Mouse (Mus musculus) small intestine, adult 2 months (tissue): ENCODE measurements around the gene Tshb. TPM values are rescaled to one million over a fixed set of nuclear protein-coding genes. Genes with fewer than 3 reads are reported as not detected.

Source experiments
- H3K27ac ChIP-seq: fragments of 200-500 bp; 2 replicates; pipeline ENCODE4 v1.5.1; 2012; ENCODE audit warnings: low read depth, low read length, control low read depth, inconsistent platforms; ENCODE audit not compliant: insufficient read depth
- H3K27me3 ChIP-seq: fragments of 200-500 bp; 2 replicates; pipeline ENCODE4 v1.6.1; 2012; ENCODE audit warnings: mild to moderate bottlenecking, moderate library complexity, low read length, inconsistent platforms; ENCODE audit not compliant: control insufficient read depth, insufficient read depth
- H3K36me3 ChIP-seq: fragments of 200-500 bp; 2 replicates; pipeline ENCODE4 v1.6.1; 2012; ENCODE audit warnings: mild to moderate bottlenecking, low read length, control low read depth, inconsistent platforms; ENCODE audit not compliant: control insufficient read depth, insufficient read depth
- H3K4me1 ChIP-seq: fragments of 200-500 bp; 2 replicates; pipeline ENCODE4 v1.6.1; 2012; ENCODE audit warnings: low read length, inconsistent platforms, mixed read lengths; ENCODE audit not compliant: control insufficient read depth, insufficient read depth, insufficient read length
- H3K4me3 ChIP-seq: fragments of 200-500 bp; 2 replicates; pipeline ENCODE4 v1.5.1; 2012; ENCODE audit warnings: low read depth, mild to moderate bottlenecking, control low read depth, inconsistent platforms, low read length, moderate library complexity
- CTCF ChIP-seq: fragments of 200-500 bp; IDR thresholded peaks from 2 replicates; pipeline ENCODE4 v1.5.1; 2012; ENCODE audit warnings: low read depth, mild to moderate bottlenecking, control low read depth, inconsistent platforms, low read length, moderate library complexity, mixed read lengths; ENCODE audit not compliant: insufficient replicate concordance, insufficient read length; ENCODE audit errors: extremely low read depth
- POLR2A ChIP-seq: fragments of 200-500 bp; IDR thresholded peaks from 2 replicates; pipeline ENCODE4 v1.6.1; 2012; ENCODE audit warnings: low read depth, mild to moderate bottlenecking, control low read depth, inconsistent platforms, low read length, moderate library complexity
- WGBS: fragments of 180-500 bp; shearing (Covaris S2); methylation state at CpG from one replicate; pipeline ENCODE4 v1.1.7; 2018; 5-methylcytosine and 5-hydroxymethylcytosine counted together
- polyA plus RNA-seq: library from polyadenylated mRNA; depleted of rRNA; stranded (reverse); fragments of >200 nt; gene quantifications from 2 replicates; pipeline ENCODE4 v1.2.3, GENCODE M21; 2012; rRNA removed

Gene Tshb
- polyA plus RNA-seq, 1 experiment: not detected

- no peak for TF ChIP-seq POLR2A
- no peak for TF ChIP-seq CTCF
- Histone ChIP-seq H3K36me3 (no peaks in the 10 kb centered on the region), H3K27ac (no peak overlapping the region), H3K4me1 (peaks cover 3% of the 10 kb centered on the region; the same call in 1 of the 2 replicates), H3K27me3 (peaks cover 14% of the 10 kb centered on the region; the same call in 1 of the 2 replicates), H3K4me3 (no peak overlapping the region)
- WGBS: 81% methylated on average over 4 of the region's 4 CpGs
Measured at GRCm38 (mm10) chr3:102732619-102733018, 49.9 kb downstream of the Tshb start.

DNA sequence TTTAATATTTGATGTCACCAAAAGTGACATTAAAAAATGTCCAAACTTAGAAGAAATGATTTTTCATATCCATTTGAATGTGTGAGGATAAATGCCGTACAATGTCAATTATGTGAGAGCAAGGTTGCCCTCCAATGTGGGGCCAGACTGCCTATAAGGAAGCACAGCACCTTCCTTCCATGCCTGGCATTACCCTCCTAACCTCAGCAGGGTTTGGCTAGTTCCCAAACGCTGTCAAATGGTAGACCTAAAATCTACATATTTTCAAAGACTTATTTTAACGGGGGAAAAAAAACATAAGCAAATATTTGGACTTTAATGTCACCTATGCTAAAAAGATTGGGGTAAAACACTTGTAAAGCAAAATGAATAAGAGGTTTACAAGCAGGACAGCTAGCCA, 51.4 kb downstream of the Tshb start:
- TF ChIP-seq CTCF (no peak), POLR2A (no peak)
- WGBS: 59% methylated on average over 3 of the region's 3 CpGs
- H3K27me3 ChIP-seq: peaks cover 14% of the 10 kb centered on the region; the same call in 1 of the 2 replicates
- no peaks in the 10 kb centered on the region for H3K36me3 ChIP-seq
- no peak overlapping the region for H3K4me3 ChIP-seq
- H3K27ac ChIP-seq: no peak overlapping the region
- H3K4me1 ChIP-seq: peaks cover 3% of the 10 kb centered on the region; the same call in 1 of the 2 replicates

DNA sequence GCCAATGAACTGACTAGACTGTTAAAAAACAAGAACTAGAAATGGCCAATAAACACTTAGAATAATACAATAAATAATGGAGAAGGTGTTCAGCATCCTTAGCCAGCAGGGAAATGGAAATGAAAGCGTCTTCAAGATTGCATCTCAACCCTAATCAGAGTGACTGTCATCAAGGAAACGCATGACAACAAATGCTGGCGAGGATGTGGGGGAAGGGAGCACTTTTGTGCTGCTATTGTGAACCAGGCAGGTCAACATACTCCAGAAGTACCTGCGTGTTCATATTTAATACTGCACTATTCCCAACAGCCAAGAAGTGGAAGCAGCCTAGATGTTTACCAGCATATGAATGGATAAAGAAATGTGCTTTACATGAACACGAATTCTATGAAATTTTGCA, 53.1 kb downstream of the Tshb start:
- peaks cover 3% of the 10 kb centered on the region; the same call in 1 of the 2 replicates for H3K4me1 ChIP-seq
- no peaks in the 10 kb centered on the region for H3K36me3 ChIP-seq
- TF ChIP-seq POLR2A (no peak), CTCF (no peak)
- no peak overlapping the region for H3K27ac ChIP-seq
- H3K27me3 ChIP-seq: peaks cover 4% of the 10 kb centered on the region; the same call in 1 of the 2 replicates
- no peak overlapping the region for H3K4me3 ChIP-seq
- WGBS: 38% methylated on average over 5 of the region's 5 CpGs

Other genes with a start within 250 kb of the Tshb start
- 0.65 and 0.86 TPM in 2 replicates for gene Tspan2, start 48.2 kb downstream of the Tshb start, polyA plus RNA-seq
- not detected in 2 replicates for gene Sycp1, start 153.4 kb upstream of the Tshb start, polyA plus RNA-seq
- gene Nr1h5, start 181.4 kb upstream of the Tshb start, polyA plus RNA-seq: not detected in 2 replicates
- 5.1 and 10.8 TPM in 2 replicates for gene Sike1, start 213.0 kb upstream of the Tshb start, polyA plus RNA-seq
- 4.1 and 9.2 TPM in 2 replicates for gene Csde1, start 237.7 kb upstream of the Tshb start, polyA plus RNA-seq